Mouse (Mus musculus) heart, postnatal 0 days (tissue): ENCODE measurements around the gene Nr1i2.

Experiments
- CTCF ChIP-seq: IDR thresholded peaks from 2 replicates; pipeline ENCODE4 v1.5.1; 2016; ENCODE audit warnings: antibody characterized with exemption, control low read depth, low read depth
- EP300 ChIP-seq: IDR thresholded peaks from 2 replicates; pipeline ENCODE4 v1.6.1; 2016; ENCODE audit warnings: antibody characterized with exemption, low read depth

GRCm38 (mm10) chr16:38245379-38245778 is 49.2 kb downstream of the Nr1i2 start:
- TF ChIP-seq CTCF = no peak
- no peak for TF ChIP-seq EP300
